Mouse (Mus musculus): ENCODE data around the gene Shank2. TPM values are rescaled to one million over a fixed set of nuclear protein-coding genes. Genes with fewer than 3 reads are reported as not detected.

Gene Shank2
- polyA plus RNA-seq, 1 experiment: 2.4 TPM

GRCm38 (mm10) chr7:144450661-144451060 is 448.9 kb downstream of the Shank2 start:
- Histone ChIP-seq H3K36me3 (ENCODE audit: control insufficient read depth, insufficient read depth, low read length) (peaks cover 66% of the 10 kb centered on the region), H3K27me3 (ENCODE audit: control insufficient read depth, insufficient read depth, low read length) (no peaks in the 10 kb centered on the region), H3K27ac (ENCODE audit: insufficient read depth, low read depth, low read length) (no peak overlapping the region), H3K4me1 (ENCODE audit: control insufficient read depth, insufficient read depth, insufficient read length, low read length) (peaks cover 2% of the 10 kb centered on the region), H3K4me3 (ENCODE audit: low read depth, low read length) (no peak overlapping the region)
- WGBS: 93% methylated on average over 9 of the region's 9 CpGs
- TF ChIP-seq POLR2A (IDR thresholded peaks at IDR 0.05; ENCODE audit: low read depth, low read length) (no peak), CTCF (IDR thresholded peaks at IDR 0.05; ENCODE audit: extremely low read depth, insufficient read length, insufficient replicate concordance, low read depth, low read length) (no peak)

- H3K4me3 ChIP-seq (ENCODE audit: low read depth, low read length): no peak overlapping the region
- H3K36me3 ChIP-seq (ENCODE audit: control insufficient read depth, insufficient read depth, low read length): peaks cover 92% of the 10 kb centered on the region
- H3K27ac ChIP-seq (ENCODE audit: insufficient read depth, low read depth, low read length): no peak overlapping the region
- no peaks in the 10 kb centered on the region for H3K27me3 ChIP-seq (ENCODE audit: control insufficient read depth, insufficient read depth, low read length)
- no peaks in the 10 kb centered on the region for H3K4me1 ChIP-seq (ENCODE audit: control insufficient read depth, insufficient read depth, insufficient read length, low read length)
- 79% methylated on average over 1 of the region's 1 CpGs for WGBS
- no peak for TF ChIP-seq POLR2A (IDR thresholded peaks at IDR 0.05; ENCODE audit: low read depth, low read length)
- no peak for TF ChIP-seq CTCF (IDR thresholded peaks at IDR 0.05; ENCODE audit: extremely low read depth, insufficient read length, insufficient replicate concordance, low read depth, low read length)
Measured at GRCm38 (mm10) chr7:144458881-144459280, 457.2 kb downstream of the Shank2 start.

GRCm38 (mm10) chr7:144461246-144461902 is 459.6 kb downstream of the Shank2 start:
- peaks cover 88% of the 10 kb centered on the region for H3K36me3 ChIP-seq (ENCODE audit: control insufficient read depth, insufficient read depth, low read length)
- no peak for TF ChIP-seq CTCF (IDR thresholded peaks at IDR 0.05; ENCODE audit: extremely low read depth, insufficient read length, insufficient replicate concordance, low read depth, low read length)
- TF ChIP-seq POLR2A (IDR thresholded peaks at IDR 0.05; ENCODE audit: low read depth, low read length): no peak
- H3K27ac ChIP-seq (ENCODE audit: insufficient read depth, low read depth, low read length): no peak overlapping the region
- no peaks in the 10 kb centered on the region for H3K27me3 ChIP-seq (ENCODE audit: control insufficient read depth, insufficient read depth, low read length)
- H3K4me3 ChIP-seq (ENCODE audit: low read depth, low read length): no peak overlapping the region
- WGBS: 94% methylated on average over 6 of the region's 6 CpGs
- no peaks in the 10 kb centered on the region for H3K4me1 ChIP-seq (ENCODE audit: control insufficient read depth, insufficient read depth, insufficient read length, low read length)

GRCm38 (mm10) chr7:144462577-144462976 is 460.8 kb downstream of the Shank2 start:
- TF ChIP-seq CTCF (IDR thresholded peaks at IDR 0.05; ENCODE audit: extremely low read depth, insufficient read length, insufficient replicate concordance, low read depth, low read length): no peak
- H3K27me3 ChIP-seq (ENCODE audit: control insufficient read depth, insufficient read depth, low read length): no peaks in the 10 kb centered on the region
- peaks cover 76% of the 10 kb centered on the region for H3K36me3 ChIP-seq (ENCODE audit: control insufficient read depth, insufficient read depth, low read length)
- H3K27ac ChIP-seq (ENCODE audit: insufficient read depth, low read depth, low read length): no peak overlapping the region
- 83% methylated on average over 7 of the region's 7 CpGs for WGBS
- H3K4me3 ChIP-seq (ENCODE audit: low read depth, low read length): no peak overlapping the region
- no peaks in the 10 kb centered on the region; the same call in 1 of the 2 replicates for H3K4me1 ChIP-seq (ENCODE audit: control insufficient read depth, insufficient read depth, insufficient read length, low read length)

GRCm38 (mm10) chr7:144468741-144469140 is 467.0 kb downstream of the Shank2 start:
- TF ChIP-seq CTCF (IDR thresholded peaks at IDR 0.05; ENCODE audit: extremely low read depth, insufficient read length, insufficient replicate concordance, low read depth, low read length) (no peak), POLR2A (IDR thresholded peaks at IDR 0.05; ENCODE audit: low read depth, low read length) (no peak)
- H3K36me3 ChIP-seq (ENCODE audit: control insufficient read depth, insufficient read depth, low read length): peaks cover 20% of the 10 kb centered on the region
- peak overlapping the region; percentile 75 for H3K27ac ChIP-seq (ENCODE audit: insufficient read depth, low read depth, low read length)
- peak overlapping the region; percentile 88; the same call in 1 of the 2 replicates for H3K4me3 ChIP-seq (ENCODE audit: low read depth, low read length)
- H3K27me3 ChIP-seq (ENCODE audit: control insufficient read depth, insufficient read depth, low read length): no peaks in the 10 kb centered on the region
- WGBS: 31% methylated on average over 5 of the region's 5 CpGs
- H3K4me1 ChIP-seq (ENCODE audit: control insufficient read depth, insufficient read depth, insufficient read length, low read length): peaks cover 16% of the 10 kb centered on the region; the same call in 1 of the 2 replicates

- H3K4me1 ChIP-seq (ENCODE audit: control insufficient read depth, insufficient read depth, insufficient read length, low read length): peaks cover 16% of the 10 kb centered on the region; the same call in 1 of the 2 replicates
- H3K4me3 ChIP-seq (ENCODE audit: low read depth, low read length): peak overlapping the region; percentile 88
- TF ChIP-seq CTCF (IDR thresholded peaks at IDR 0.05; ENCODE audit: extremely low read depth, insufficient read length, insufficient replicate concordance, low read depth, low read length) (peak; percentile 51; the same call in 1 of the 2 replicates), POLR2A (IDR thresholded peaks at IDR 0.05; ENCODE audit: low read depth, low read length) (no peak)
- peaks cover 15% of the 10 kb centered on the region for H3K36me3 ChIP-seq (ENCODE audit: control insufficient read depth, insufficient read depth, low read length)
- peak overlapping the region; percentile 75 for H3K27ac ChIP-seq (ENCODE audit: insufficient read depth, low read depth, low read length)
- WGBS: 2% methylated on average over 4 of the region's 4 CpGs
- no peaks in the 10 kb centered on the region for H3K27me3 ChIP-seq (ENCODE audit: control insufficient read depth, insufficient read depth, low read length)
Measured at GRCm38 (mm10) chr7:144469181-144469641, 467.5 kb downstream of the Shank2 start.

GRCm38 (mm10) chr7:144469908-144470544 is 468.3 kb downstream of the Shank2 start:
- Histone ChIP-seq H3K4me1 (ENCODE audit: control insufficient read depth, insufficient read depth, insufficient read length, low read length) (peaks cover 16% of the 10 kb centered on the region; the same call in 1 of the 2 replicates), H3K4me3 (ENCODE audit: low read depth, low read length) (peak overlapping the region; percentile 88), H3K27me3 (ENCODE audit: control insufficient read depth, insufficient read depth, low read length) (no peaks in the 10 kb centered on the region), H3K27ac (ENCODE audit: insufficient read depth, low read depth, low read length) (peak overlapping the region; percentile 75), H3K36me3 (ENCODE audit: control insufficient read depth, insufficient read depth, low read length) (peaks cover 7% of the 10 kb centered on the region)
- TF ChIP-seq CTCF (IDR thresholded peaks at IDR 0.05; ENCODE audit: extremely low read depth, insufficient read length, insufficient replicate concordance, low read depth, low read length) (no peak), POLR2A (IDR thresholded peaks at IDR 0.05; ENCODE audit: low read depth, low read length) (no peak)
- WGBS: 5% methylated on average over 31 of the region's 31 CpGs

All from small intestine, adult 2 months (tissue).